In genomic region chr17:30840046-30840445, GRCm38 (mm10) we compare ENCODE assay signal across 14 mouse cellular contexts.
"Had no signal": no experiment of that assay in that cellular context is flagged by ENCODE, and none has a peak within 500 bp of the region (broad histone marks: within the 10 kb centered on the region; RNA-seq: fewer than 3 reads in every experiment).

No protein-coding gene starts in this region.

- H3K36me3 ChIP-seq: limb, embryonic 10.5 days; liver, embryonic 15.5 days; midbrain, embryonic 12.5 days; stomach, embryonic 15.5 days had no signal

- ATAC-seq: lung, postnatal 0 days had no signal

- DNase-seq: kidney, adult 11 months; kidney, adult 9 months; kidney, postnatal 36 days; lung, adult 2 months; lung, postnatal 36 days; thymus, adult 2 months; thymus, postnatal 25 days had no signal

- H3K27ac ChIP-seq: kidney, postnatal 0 days; limb, embryonic 10.5 days; liver, embryonic 15.5 days; midbrain, embryonic 12.5 days; stomach, embryonic 15.5 days had no signal

- H3K9ac ChIP-seq: liver, embryonic 15.5 days; midbrain, embryonic 12.5 days; stomach, embryonic 15.5 days had no signal

- H3K9me3 ChIP-seq: limb, embryonic 10.5 days; liver, embryonic 15.5 days; midbrain, embryonic 12.5 days; stomach, embryonic 15.5 days had no signal

- H3K4me3 ChIP-seq: limb, embryonic 10.5 days; liver, embryonic 15.5 days; midbrain, embryonic 12.5 days; stomach, embryonic 15.5 days had no signal

- H3K4me2 ChIP-seq: liver, embryonic 11.5 days; liver, embryonic 15.5 days; midbrain, embryonic 12.5 days; stomach, embryonic 15.5 days had no signal

- H3K27me3 ChIP-seq: liver, embryonic 15.5 days; midbrain, embryonic 12.5 days; stomach, embryonic 15.5 days had no signal

- H3K4me1 ChIP-seq: limb, embryonic 10.5 days; stomach, embryonic 15.5 days had no signal
